Mouse (Mus musculus) layer of hippocampus, postnatal 25 days (tissue): ENCODE measurements around the gene Galnt17. TPM values are rescaled to one million over a fixed set of nuclear protein-coding genes. Genes with fewer than 3 reads are reported as not detected.

Experiments
- DNase-seq, 2 experiments: peaks; one replicate each; pipeline ENCODE4 v3.0.0; 2022; ENCODE audit warnings: mixed read lengths in 2 of 2, low spot score in 1 of 2; ENCODE audit errors: extremely low spot score in 1 of 2
- total RNA-seq, 2 experiments: library from RNA; stranded (reverse); gene quantifications; 2 replicates each; pipeline ENCODE4 v1.2.3; 2021

Galnt17 gene
- total RNA-seq, 2 experiments from 2014 or later: 118 to 133 TPM

DNA sequence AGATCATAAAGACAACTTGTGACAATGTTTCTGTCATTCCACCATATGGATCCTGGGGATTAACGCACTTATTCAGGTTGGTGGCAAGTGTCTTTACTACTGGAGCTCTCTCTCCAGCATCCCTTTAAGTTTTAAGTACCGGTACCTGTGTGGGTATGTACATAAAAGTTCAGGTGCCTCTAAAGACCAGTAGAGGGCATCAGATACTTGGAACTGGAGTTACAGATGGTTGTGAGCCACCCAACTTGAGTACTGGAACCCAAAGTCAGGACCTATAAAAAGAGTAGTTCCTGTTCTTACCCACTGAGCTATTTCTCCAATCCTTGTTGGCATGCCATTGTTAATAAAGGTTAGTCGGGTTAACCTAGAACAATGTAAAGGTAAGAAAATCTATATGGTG lies 152.0 kb downstream of the Galnt17 start:
- DNase-seq: no peak

DNA sequence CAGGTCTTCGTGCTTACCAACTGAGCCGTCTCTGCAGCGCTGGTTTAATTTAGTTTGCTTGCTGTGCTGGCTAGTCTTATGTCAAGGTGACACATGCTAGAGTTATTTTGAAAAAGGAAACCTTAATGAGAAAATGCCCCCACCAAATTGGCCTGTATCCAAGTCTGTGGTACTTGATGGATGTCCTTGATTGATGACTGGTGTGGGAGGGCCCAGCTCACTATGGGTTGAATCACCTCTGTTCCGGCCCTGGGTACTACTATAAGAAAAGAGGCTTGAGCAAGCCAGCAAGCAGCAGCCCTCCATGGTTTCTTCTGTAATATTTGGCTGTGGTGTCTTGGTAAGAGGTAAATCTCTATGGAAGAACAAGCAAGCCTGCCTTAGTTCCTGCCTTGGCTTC lies 165.7 kb downstream of the Galnt17 start:
- no peak for DNase-seq

- DNase-seq: no peak
Observed at GRCm38 (mm10) chr5:131134809-131135208, 173.5 kb downstream of the Galnt17 start.

GRCm38 (mm10) chr5:131120296-131120840 lies 187.9 kb downstream of the Galnt17 start:
- DNase-seq: no peak

DNA sequence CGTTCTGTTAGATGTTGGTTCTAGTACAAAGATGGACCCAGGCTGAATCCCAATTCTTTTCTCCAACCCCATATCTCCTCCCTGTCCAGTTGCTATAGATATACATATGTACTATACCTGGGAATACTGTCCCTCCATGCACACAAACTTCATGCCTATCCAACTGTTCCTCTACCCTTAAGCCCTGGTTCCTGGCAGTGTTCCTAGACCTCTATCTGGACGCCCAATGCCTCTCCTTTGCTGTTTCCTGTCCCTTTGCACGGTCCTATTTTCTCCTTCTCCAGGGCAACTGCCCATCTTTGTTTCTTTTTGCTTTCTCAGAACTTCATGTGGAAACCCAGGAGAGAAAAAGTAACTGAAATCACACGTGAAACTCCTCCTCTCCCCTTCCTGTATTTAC lies 188.4 kb downstream of the Galnt17 start:
- DNase-seq: no peak

GRCm38 (mm10) chr5:131117391-131118040 lies 190.8 kb downstream of the Galnt17 start:
- DNase-seq: no peak

- DNase-seq: no peak
Observed at GRCm38 (mm10) chr5:131113850-131114470, 194.3 kb downstream of the Galnt17 start.

DNA sequence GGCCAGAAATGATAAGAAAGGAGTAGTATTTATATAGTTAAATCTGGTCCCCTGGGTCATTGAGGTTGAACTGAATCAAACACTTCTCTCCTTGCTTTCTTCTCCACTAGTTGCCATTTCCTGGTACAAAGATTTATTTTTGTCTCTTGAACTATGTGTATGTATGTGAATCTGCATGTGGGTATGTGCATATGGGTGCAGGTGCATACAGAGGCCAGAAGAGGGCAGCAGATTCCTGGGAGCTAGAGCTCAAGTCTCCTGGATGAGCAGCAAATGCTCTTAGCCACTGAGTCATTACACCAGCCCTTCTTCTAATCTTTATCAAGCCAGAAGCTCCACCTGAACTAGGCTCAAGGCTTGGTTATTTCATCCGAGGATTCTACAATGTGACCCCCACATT lies 201.1 kb downstream of the Galnt17 start:
- DNase-seq: no peak

DNA sequence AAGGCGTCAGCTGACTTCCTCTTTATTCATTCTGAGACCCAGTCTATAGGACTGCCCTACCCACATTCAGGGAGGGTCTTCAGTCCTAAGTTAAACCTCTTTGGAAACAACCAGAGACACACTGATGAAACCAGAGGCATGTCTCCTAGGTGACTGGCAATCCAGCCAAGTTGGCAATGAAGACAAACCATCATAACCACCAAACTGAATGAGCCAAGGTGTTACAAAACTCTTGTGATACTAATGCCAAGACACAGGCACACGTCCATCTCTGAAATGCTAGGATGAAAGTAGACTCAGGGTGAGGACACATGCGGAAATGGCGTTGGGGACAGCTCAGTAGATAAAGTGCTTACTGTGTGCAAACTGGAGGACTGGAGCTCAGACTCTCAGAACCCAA lies 211.5 kb downstream of the Galnt17 start:
- DNase-seq: no peak

DNA sequence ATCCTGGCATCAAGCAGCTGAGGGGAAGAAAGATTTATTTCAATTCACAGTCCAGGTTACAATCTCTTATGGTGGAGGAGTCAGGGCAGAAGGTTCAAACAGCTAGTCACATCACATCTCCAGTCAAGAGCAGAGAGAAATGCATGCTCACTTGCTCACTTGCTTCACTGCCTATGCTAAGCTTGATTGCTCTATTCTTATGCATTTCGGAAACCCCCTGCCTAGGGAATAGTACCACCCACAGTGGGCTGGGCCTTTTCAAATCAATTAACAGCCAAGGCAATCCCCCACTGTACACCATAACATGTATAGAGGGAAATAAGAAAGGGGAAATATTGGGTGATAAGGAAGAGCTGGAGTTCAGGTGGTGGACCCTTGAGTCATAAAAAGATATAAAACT lies 212.7 kb downstream of the Galnt17 start:
- DNase-seq: no peak

GRCm38 (mm10) chr5:131094771-131095170 lies 213.5 kb downstream of the Galnt17 start:
- DNase-seq: no peak

DNA sequence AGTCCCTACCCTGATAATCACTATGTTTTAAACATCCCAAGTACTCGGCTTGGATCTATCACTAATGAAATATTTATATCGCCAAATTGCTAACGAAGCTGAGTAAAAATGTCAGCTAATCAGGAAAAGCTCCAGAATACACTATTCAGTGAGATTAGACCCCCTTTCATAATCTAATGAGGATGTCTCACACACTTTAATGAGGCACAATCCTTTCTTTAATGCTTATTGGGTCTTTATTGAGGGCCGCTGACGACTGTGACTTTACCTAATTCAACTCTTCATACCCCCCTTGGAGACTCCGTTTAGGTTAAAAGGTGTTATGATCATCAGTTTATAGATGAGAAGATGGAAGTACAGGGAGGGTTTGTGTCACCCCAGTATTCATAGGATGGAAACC lies 214.2 kb downstream of the Galnt17 start:
- DNase-seq: no peak

DNA sequence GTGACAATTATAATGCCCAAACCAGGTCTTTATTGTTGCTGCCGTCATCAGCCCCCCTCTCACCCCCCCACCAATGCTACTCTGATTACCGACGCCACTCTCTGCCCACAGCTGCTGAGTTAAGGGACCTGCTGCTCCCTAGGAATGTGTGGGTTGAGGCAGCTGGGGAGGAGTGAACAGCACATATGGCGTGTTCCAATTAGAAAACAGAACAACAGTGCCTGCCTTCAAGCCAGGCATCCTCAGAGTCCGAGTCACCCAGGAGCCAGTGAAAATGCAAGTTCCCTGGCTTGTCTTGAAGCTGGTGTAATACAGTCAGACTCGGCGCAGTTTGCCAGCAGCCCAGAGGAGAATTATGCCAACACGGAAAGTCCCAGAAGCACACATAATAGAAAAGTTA lies 218.4 kb downstream of the Galnt17 start:
- peak in 1 of 2 experiments; percentile 24 for DNase-seq

DNA sequence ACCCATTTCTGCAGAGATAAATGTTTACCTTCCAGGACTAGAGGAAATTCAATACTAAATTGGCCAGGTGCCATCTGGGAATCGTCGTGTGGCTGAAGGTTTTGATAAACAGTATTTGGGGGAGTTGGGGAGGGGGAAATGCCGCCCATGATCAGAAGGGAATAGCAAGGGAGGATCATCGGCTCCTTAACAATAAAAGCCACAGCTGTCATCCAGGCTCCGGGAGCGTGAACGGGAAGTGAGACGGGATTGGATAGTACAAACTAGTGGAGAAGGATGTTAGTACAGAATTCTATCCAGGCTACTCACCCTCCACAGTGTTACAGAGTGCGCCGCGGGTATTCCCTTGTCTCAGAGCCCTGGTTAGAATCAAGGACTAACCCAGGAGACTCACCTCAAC lies 219.4 kb downstream of the Galnt17 start:
- DNase-seq: no peak

GRCm38 (mm10) chr5:131083072-131083657 lies 225.1 kb downstream of the Galnt17 start:
- no peak for DNase-seq

GRCm38 (mm10) chr5:131077682-131078081 lies 230.6 kb downstream of the Galnt17 start:
- no peak for DNase-seq

DNA sequence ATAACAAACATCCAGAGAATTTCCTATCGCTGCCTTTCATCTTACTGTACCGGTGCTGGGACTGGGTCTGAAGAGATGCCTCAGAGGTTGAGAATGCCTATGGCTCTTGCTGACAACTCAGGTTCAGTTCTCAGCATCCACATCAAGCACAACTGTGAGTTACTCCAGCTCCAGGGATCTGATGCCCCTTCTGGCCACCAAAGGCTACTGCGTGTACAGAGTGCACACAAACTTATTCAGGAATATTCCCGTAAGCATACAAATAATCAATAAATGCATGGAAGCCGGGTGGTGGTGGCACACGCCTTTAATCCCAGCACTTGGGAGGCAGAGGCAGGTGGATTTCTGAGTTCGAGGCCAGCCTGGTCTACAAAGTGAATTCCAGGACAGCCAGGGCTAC lies 232.5 kb downstream of the Galnt17 start:
- no peak for DNase-seq

DNA sequence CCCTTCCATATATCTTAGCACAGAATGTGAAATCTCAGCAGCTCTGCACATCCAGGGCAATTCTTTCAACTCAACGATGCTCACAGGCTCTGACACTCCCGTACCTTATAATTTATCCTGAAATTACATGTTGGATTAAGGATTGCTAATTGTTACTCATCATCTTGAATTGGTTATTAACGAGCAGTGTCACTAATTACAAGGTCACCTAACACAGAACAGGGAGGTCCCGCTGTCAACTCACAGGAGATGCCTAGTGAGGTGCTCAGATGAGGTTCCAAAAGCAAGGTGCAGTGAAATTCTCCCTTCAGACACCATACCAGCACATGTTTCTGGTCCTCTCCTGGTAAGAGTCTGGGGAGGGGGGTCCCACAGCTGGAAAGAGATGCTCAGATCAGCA lies 234.0 kb downstream of the Galnt17 start:
- DNase-seq: no peak

DNA sequence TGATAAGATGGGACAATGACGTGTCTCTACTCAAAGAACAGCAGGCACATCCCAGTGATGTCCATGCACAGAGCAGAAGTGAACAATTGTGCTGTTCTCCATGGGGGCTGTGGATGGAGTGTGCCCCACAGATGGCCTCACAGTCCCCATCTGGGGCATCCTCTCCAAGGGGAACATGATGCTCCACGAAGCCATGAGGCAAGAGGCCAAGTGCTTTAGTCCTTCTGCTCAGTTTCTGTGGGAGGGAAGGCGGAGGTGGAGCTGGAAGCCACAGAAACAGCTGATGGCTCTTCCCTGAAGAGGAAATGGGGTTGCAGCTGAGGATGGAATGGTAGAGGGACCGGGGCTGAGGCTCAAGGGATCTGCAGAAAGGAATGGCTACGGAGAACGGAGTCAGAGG lies 243.1 kb downstream of the Galnt17 start:
- DNase-seq: peak; percentile 50 to 59

DNA sequence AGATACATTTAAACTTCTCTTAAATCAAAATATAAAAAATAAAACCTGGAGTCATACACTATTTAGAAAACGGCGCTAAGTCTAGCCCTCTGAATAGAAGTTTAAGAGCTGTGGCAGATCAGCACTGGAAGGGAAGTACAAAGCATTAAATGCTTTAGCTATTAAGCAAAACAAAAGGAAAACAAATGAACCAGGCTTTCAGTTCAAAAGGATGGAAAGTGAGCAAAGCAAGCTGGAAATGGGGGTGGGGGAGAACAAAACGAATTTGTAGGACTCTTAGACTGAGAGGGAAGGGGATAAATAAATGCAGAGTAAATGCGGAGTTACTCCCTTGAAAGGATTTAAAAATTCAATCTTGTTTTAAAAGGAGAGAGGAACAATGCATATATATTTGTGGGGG lies 259.8 kb downstream of the Galnt17 start:
- DNase-seq: no peak

DNA sequence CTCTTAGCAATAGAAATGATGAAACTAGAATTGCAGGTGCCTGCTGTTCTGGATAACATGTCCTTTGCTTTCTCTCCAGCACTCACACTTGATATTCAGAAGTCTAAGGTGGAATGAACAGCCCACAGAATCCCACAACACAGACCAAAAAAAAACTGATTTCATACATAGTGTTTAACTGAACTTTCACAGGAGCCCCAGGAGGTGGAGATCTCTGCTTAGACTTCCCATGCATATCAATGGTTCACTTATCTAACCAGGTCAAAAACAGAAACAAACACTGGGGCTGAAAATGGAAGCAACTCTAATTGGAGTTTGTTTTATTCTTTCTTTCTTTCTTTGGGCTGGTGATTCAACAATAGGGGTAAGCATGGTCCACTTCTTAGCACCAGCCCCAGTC lies 265.2 kb downstream of the Galnt17 start:
- DNase-seq: no peak

GRCm38 (mm10) chr5:131040441-131040840 lies 267.9 kb downstream of the Galnt17 start:
- no peak for DNase-seq
